Mouse (Mus musculus): ENCODE measurements at regions not wholly inside any gene's neighbourhood (a gene's known extent, or its start where the extent isn't known, plus 50 kb on each side); places are given as distances from the start of the nearest gene placed in this dataset.

GRCm38 (mm10) chrX:11893606-11894279 lies 266.4 kb downstream of the Bcor start:
- no peak for DNase-seq (ENCODE audit: low spot score)
- peaks cover 2% of the 10 kb centered on the region; the same call in 1 of the 2 replicates for H3K27me3 ChIP-seq (ENCODE audit: control insufficient read depth, insufficient read depth, low read length)
- ATAC-seq (ENCODE audit: low FRiP score), result no peak

GRCm38 (mm10) chrX:11894280-11894662 lies 265.9 kb downstream of the Bcor start:
- Histone ChIP-seq H3K4me1 (replicated peaks; ENCODE audit: control insufficient read depth, insufficient read depth, low read length) (no peaks in the 10 kb centered on the region), H3K9ac (ENCODE audit: low read depth, low read length) (no peak overlapping the region), H3K4me3 (ENCODE audit: low read depth, low read length) (no peak overlapping the region), H3K9me3 (ENCODE audit: control insufficient read depth, low read length) (no peaks in the 10 kb centered on the region), H3K36me3 (ENCODE audit: control insufficient read depth, insufficient read depth, low read length) (no peaks in the 10 kb centered on the region), H3K4me2 (replicated peaks; ENCODE audit: low read depth, low read length) (no peak overlapping the region), H3K27ac (ENCODE audit: low read depth, low read length) (no peak overlapping the region), H3K27me3 (ENCODE audit: control insufficient read depth, insufficient read depth, low read length) (peaks cover 2% of the 10 kb centered on the region; the same call in 1 of the 2 replicates)
- 76% methylated on average over 5 of the region's 6 CpGs for WGBS
- ATAC-seq (ENCODE audit: low FRiP score), result no peak
- DNase-seq (ENCODE audit: low spot score), result no peak

More at GRCm38 (mm10) chrX:11893606-11894279, 266.4 kb downstream of the Bcor start:
- Histone ChIP-seq H3K9ac (ENCODE audit: low read depth, low read length) (no peak overlapping the region), H3K4me2 (replicated peaks; ENCODE audit: low read depth, low read length) (no peak overlapping the region), H3K9me3 (ENCODE audit: control insufficient read depth, low read length) (no peaks in the 10 kb centered on the region), H3K4me3 (ENCODE audit: low read depth, low read length) (no peak overlapping the region), H3K36me3 (ENCODE audit: control insufficient read depth, insufficient read depth, low read length) (no peaks in the 10 kb centered on the region), H3K4me1 (replicated peaks; ENCODE audit: control insufficient read depth, insufficient read depth, low read length) (no peaks in the 10 kb centered on the region), H3K27ac (ENCODE audit: low read depth, low read length) (no peak overlapping the region)
- WGBS, result 62% methylated on average over 9 of the region's 10 CpGs

GRCm38 (mm10) chrX:11895396-11895795 lies 264.8 kb downstream of the Bcor start:
- 21% methylated on average over 5 of the region's 5 CpGs for WGBS
- H3K36me3 ChIP-seq (ENCODE audit: control insufficient read depth, insufficient read depth, low read length), result no peaks in the 10 kb centered on the region
- no peak overlapping the region for H3K4me3 ChIP-seq (ENCODE audit: low read depth, low read length)
- no peaks in the 10 kb centered on the region for H3K4me1 ChIP-seq (replicated peaks; ENCODE audit: control insufficient read depth, insufficient read depth, low read length)
- ATAC-seq (ENCODE audit: low FRiP score) (no peak), DNase-seq (ENCODE audit: low spot score) (no peak)
- H3K9me3 ChIP-seq (ENCODE audit: control insufficient read depth, low read length), result no peaks in the 10 kb centered on the region
- no peak overlapping the region for H3K4me2 ChIP-seq (replicated peaks; ENCODE audit: low read depth, low read length)
- H3K27me3 ChIP-seq (ENCODE audit: control insufficient read depth, insufficient read depth, low read length), result peaks cover 2% of the 10 kb centered on the region; the same call in 1 of the 2 replicates
- H3K9ac ChIP-seq (ENCODE audit: low read depth, low read length), result no peak overlapping the region
- H3K27ac ChIP-seq (ENCODE audit: low read depth, low read length), result no peak overlapping the region

DNA sequence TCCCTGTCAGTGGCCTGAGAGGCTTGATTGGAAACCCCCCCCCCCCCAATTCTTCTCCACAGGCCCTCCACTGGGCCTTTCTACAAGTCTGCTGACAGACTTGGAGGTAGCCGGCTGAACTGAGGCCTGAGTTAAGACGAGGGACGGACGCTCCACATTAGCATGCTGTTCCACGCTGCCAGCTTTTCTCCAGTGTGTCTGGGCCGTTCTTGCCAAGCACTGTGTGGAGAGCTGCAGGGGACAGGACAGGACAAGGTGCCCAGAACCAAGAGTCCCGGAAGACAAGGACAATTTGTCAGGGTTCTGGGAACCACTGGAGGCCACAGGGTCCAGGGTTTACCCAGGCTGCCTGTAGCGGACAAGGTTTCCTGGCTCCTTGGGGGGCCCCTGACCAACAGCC lies 261.9 kb downstream of the Bcor start:
- ATAC-seq (ENCODE audit: low FRiP score), result no peak
- no peak overlapping the region for H3K27ac ChIP-seq (ENCODE audit: low read depth, low read length)
- WGBS, result 68% methylated on average over 8 of the region's 8 CpGs
- H3K9ac ChIP-seq (ENCODE audit: low read depth, low read length), result no peak overlapping the region
- H3K4me3 ChIP-seq (ENCODE audit: low read depth, low read length), result no peak overlapping the region
- H3K4me1 ChIP-seq (replicated peaks; ENCODE audit: control insufficient read depth, insufficient read depth, low read length), result no peaks in the 10 kb centered on the region
- no peaks in the 10 kb centered on the region for H3K9me3 ChIP-seq (ENCODE audit: control insufficient read depth, low read length)
- H3K36me3 ChIP-seq (ENCODE audit: control insufficient read depth, insufficient read depth, low read length), result no peaks in the 10 kb centered on the region
- no peak for DNase-seq (ENCODE audit: low spot score)
- no peaks in the 10 kb centered on the region; the same call in 1 of the 2 replicates for H3K27me3 ChIP-seq (ENCODE audit: control insufficient read depth, insufficient read depth, low read length)
- H3K4me2 ChIP-seq (replicated peaks; ENCODE audit: low read depth, low read length), result no peak overlapping the region

DNA sequence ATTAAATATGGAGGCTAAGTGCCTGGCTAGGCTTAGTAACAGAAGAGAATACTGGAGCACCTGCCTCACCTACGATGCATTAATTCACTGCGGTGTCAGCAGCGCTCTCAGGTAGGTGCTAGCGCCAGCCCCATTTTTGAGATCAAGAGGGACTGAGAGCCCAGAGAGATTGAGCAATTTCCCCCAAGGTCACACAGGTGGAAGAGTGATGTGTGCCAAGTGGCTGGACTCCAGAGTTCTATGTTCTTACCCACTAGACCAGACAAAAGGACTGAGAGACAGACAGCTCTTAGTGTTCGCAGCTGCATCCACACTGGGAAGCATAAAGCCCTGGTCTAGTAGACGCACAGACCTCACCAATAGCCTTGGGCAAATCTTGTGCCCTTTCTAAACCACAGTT lies 261.1 kb downstream of the Bcor start:
- no peak for DNase-seq (ENCODE audit: low spot score)
- H3K27me3 ChIP-seq (ENCODE audit: control insufficient read depth, insufficient read depth, low read length), result peaks cover 3% of the 10 kb centered on the region; the same call in 1 of the 2 replicates
- 88% methylated on average over 6 of the region's 6 CpGs for WGBS
- no peak overlapping the region for H3K4me2 ChIP-seq (replicated peaks; ENCODE audit: low read depth, low read length)
- no peak overlapping the region for H3K27ac ChIP-seq (ENCODE audit: low read depth, low read length)
- H3K4me1 ChIP-seq (replicated peaks; ENCODE audit: control insufficient read depth, insufficient read depth, low read length), result no peaks in the 10 kb centered on the region
- H3K9ac ChIP-seq (ENCODE audit: low read depth, low read length), result no peak overlapping the region
- no peak overlapping the region for H3K4me3 ChIP-seq (ENCODE audit: low read depth, low read length)
- no peaks in the 10 kb centered on the region for H3K36me3 ChIP-seq (ENCODE audit: control insufficient read depth, insufficient read depth, low read length)
- ATAC-seq (ENCODE audit: low FRiP score), result no peak
- H3K9me3 ChIP-seq (ENCODE audit: control insufficient read depth, low read length), result no peaks in the 10 kb centered on the region

DNA sequence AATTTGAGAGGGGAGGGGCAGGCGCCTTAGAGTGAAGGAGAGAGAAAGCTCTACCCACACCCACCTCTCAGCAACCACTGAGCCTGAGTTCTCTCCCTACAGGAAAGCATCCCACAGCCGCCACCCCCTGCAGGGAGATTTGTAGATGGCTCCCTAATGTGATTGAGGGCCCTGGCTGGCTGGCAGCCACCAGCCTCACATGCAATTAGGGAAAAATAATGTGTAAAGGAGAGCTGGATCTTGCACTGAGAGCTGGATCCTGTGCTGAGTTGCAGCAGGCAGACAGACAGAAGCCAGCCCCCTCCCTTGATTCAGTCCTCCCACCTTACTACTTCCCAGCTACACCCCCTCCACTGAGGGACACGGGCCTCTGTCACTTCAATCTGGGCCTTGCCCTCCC lies 260.2 kb downstream of the Bcor start:
- H3K27ac ChIP-seq (ENCODE audit: low read depth, low read length), result no peak overlapping the region
- DNase-seq (ENCODE audit: low spot score) (no peak), ATAC-seq (ENCODE audit: low FRiP score) (no peak)
- H3K9me3 ChIP-seq (ENCODE audit: control insufficient read depth, low read length), result no peaks in the 10 kb centered on the region
- no peak overlapping the region for H3K4me3 ChIP-seq (ENCODE audit: low read depth, low read length)
- H3K36me3 ChIP-seq (ENCODE audit: control insufficient read depth, insufficient read depth, low read length), result no peaks in the 10 kb centered on the region
- peaks cover 3% of the 10 kb centered on the region; the same call in 1 of the 2 replicates for H3K27me3 ChIP-seq (ENCODE audit: control insufficient read depth, insufficient read depth, low read length)
- 54% methylated on average over 3 of the region's 3 CpGs for WGBS
- no peak overlapping the region for H3K9ac ChIP-seq (ENCODE audit: low read depth, low read length)
- no peak overlapping the region for H3K4me2 ChIP-seq (replicated peaks; ENCODE audit: low read depth, low read length)
- no peaks in the 10 kb centered on the region for H3K4me1 ChIP-seq (replicated peaks; ENCODE audit: control insufficient read depth, insufficient read depth, low read length)

DNA sequence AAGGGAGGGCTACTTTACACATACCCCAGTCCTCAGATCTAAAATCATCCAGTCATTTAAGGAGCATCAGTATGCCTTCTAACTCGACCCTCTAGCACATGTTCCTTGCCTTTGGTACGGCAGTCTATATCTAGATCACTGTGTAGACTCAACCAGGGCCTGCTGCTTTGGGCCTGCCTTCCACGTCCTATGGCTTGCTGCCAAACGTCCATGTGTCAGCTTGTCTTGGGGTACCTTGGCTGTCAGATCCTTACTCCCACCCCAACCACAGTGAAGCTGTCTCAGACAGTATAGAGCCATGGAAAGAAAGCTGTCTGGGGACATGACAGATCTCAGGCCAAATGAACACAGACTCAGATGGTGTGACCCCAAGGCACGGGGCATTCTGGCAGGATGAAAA lies 258.4 kb downstream of the Bcor start:
- H3K9me3 ChIP-seq (ENCODE audit: control insufficient read depth, low read length), result no peaks in the 10 kb centered on the region
- peaks cover 3% of the 10 kb centered on the region; the same call in 1 of the 2 replicates for H3K27me3 ChIP-seq (ENCODE audit: control insufficient read depth, insufficient read depth, low read length)
- no peak overlapping the region for H3K4me2 ChIP-seq (replicated peaks; ENCODE audit: low read depth, low read length)
- no peaks in the 10 kb centered on the region for H3K36me3 ChIP-seq (ENCODE audit: control insufficient read depth, insufficient read depth, low read length)
- ATAC-seq (ENCODE audit: low FRiP score) (no peak), DNase-seq (ENCODE audit: low spot score) (no peak)
- H3K4me1 ChIP-seq (replicated peaks; ENCODE audit: control insufficient read depth, insufficient read depth, low read length), result no peaks in the 10 kb centered on the region
- H3K4me3 ChIP-seq (ENCODE audit: low read depth, low read length), result no peak overlapping the region
- no peak overlapping the region for H3K27ac ChIP-seq (ENCODE audit: low read depth, low read length)
- no peak overlapping the region for H3K9ac ChIP-seq (ENCODE audit: low read depth, low read length)
- WGBS, result 83% methylated on average over 5 of the region's 5 CpGs

- H3K9me3 ChIP-seq (ENCODE audit: control insufficient read depth, low read length), result no peaks in the 10 kb centered on the region
- H3K4me2 ChIP-seq (replicated peaks; ENCODE audit: low read depth, low read length), result no peak overlapping the region
- H3K27ac ChIP-seq (ENCODE audit: low read depth, low read length), result no peak overlapping the region
- H3K9ac ChIP-seq (ENCODE audit: low read depth, low read length), result no peak overlapping the region
- no peak overlapping the region for H3K4me3 ChIP-seq (ENCODE audit: low read depth, low read length)
- H3K36me3 ChIP-seq (ENCODE audit: control insufficient read depth, insufficient read depth, low read length), result no peaks in the 10 kb centered on the region
- no peaks in the 10 kb centered on the region for H3K4me1 ChIP-seq (replicated peaks; ENCODE audit: control insufficient read depth, insufficient read depth, low read length)
- DNase-seq (ENCODE audit: low spot score) (no peak), ATAC-seq (ENCODE audit: low FRiP score) (no peak)
- H3K27me3 ChIP-seq (ENCODE audit: control insufficient read depth, insufficient read depth, low read length), result peaks cover 3% of the 10 kb centered on the region; the same call in 1 of the 2 replicates
- WGBS, result 96% methylated on average over 4 of the region's 4 CpGs
These were observed 256.9 kb downstream of the Bcor start for GRCm38 (mm10) chrX:11903116-11903700.

DNA sequence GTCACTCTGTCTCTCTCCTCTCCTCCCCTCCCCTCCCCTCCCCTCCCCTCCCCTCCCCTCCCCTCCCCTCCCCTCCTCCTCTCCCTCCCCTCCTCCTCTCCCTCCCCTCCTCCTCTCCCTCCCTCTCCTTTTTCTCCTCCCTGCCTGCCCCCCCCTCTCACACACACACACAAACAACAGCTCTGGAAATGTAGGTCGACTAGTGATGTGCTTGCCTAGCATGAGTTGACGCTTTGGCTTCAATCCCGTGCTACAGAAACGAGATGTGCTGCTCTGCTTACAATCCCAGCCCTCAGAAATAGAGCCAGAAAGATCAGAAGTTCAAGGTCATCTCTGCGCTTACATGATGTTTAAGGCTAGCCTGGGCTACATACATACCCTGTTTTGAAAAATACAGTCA lies 254.9 kb downstream of the Bcor start:
- H3K27me3 ChIP-seq (ENCODE audit: control insufficient read depth, insufficient read depth, low read length), result peaks cover 3% of the 10 kb centered on the region; the same call in 1 of the 2 replicates
- 74% methylated on average over 5 of the region's 5 CpGs for WGBS

More for the DNA sequence above, 254.9 kb downstream of the Bcor start:
- Histone ChIP-seq H3K27ac (ENCODE audit: low read depth, low read length) (no peak overlapping the region), H3K4me3 (ENCODE audit: low read depth, low read length) (no peak overlapping the region), H3K4me1 (replicated peaks; ENCODE audit: control insufficient read depth, insufficient read depth, low read length) (no peaks in the 10 kb centered on the region), H3K9me3 (ENCODE audit: control insufficient read depth, low read length) (no peaks in the 10 kb centered on the region), H3K36me3 (ENCODE audit: control insufficient read depth, insufficient read depth, low read length) (no peaks in the 10 kb centered on the region), H3K9ac (ENCODE audit: low read depth, low read length) (no peak overlapping the region), H3K4me2 (replicated peaks; ENCODE audit: low read depth, low read length) (no peak overlapping the region)
- ATAC-seq (ENCODE audit: low FRiP score) (no peak), DNase-seq (ENCODE audit: low spot score) (no peak)
